Mouse (Mus musculus) left cerebral cortex, adult 18-20 months (tissue): ENCODE results near the gene Tfap4. TPM values are rescaled to one million over a fixed set of nuclear protein-coding genes. Genes with fewer than 3 reads are reported as not detected.

Experiments
- total RNA-seq, 2 experiments: library from RNA; stranded (reverse); gene quantifications; 2 replicates each; pipeline ENCODE4 v1.2.3; 2021

The Tfap4 gene
- total RNA-seq, 2 experiments from 2014 or later = 3.5 to 3.6 TPM

Other genes starting within 250 kb of the Tfap4 start
- 10 to 100 TPM; 67.3 to 74.0 TPM for gene Adcy9, start 139.4 kb downstream of the Tfap4 start, total RNA-seq
- 1 to 10 TPM; 3.0 to 4.1 TPM for gene Srl, start 18.0 kb downstream of the Tfap4 start, total RNA-seq
- gene Glis2, start 34.9 kb upstream of the Tfap4 start, total RNA-seq = 10 to 100 TPM; 12.4 to 16.6 TPM
- 10 to 100 TPM; 72.1 to 86.6 TPM for gene Pam16, start 65.1 kb upstream of the Tfap4 start, total RNA-seq
- 10 to 100 TPM; 11.5 to 11.6 TPM for gene Vasn, start 80.1 kb upstream of the Tfap4 start, total RNA-seq
- 10 to 100 TPM; 61.5 to 64.2 TPM for gene Dnaja3, start 80.1 kb upstream of the Tfap4 start, total RNA-seq
- gene Coro7, start 119.9 kb upstream of the Tfap4 start, total RNA-seq = 10 to 100 TPM; 78.4 to 85.4 TPM
- gene Nmral1, start 159.5 kb upstream of the Tfap4 start, total RNA-seq = 10 to 100 TPM; 11.2 to 11.6 TPM
- gene Hmox2, start 166.5 kb upstream of the Tfap4 start, total RNA-seq = 10 to 100 TPM; 85.7 to 89.9 TPM
- 100 to 1,000 TPM; 211 to 212 TPM for gene Cdip1, start 230.4 kb upstream of the Tfap4 start, total RNA-seq